Mouse (Mus musculus) olfactory bulb, adult 2 months (tissue): Measurements from ENCODE around the gene Magoh. TPM values are rescaled to one million over a fixed set of nuclear protein-coding genes. Genes with fewer than 3 reads are reported as not detected.

Experiments used
- H3K27ac ChIP-seq: fragments of 200-500 bp; 2 replicates; pipeline ENCODE4 v1.5.1; 2012; ENCODE audit warnings: low read depth, low read length; ENCODE audit not compliant: insufficient read depth
- H3K4me1 ChIP-seq: fragments of 200-500 bp; 2 replicates; pipeline ENCODE4 v1.6.1; 2012; ENCODE audit warnings: low read length; ENCODE audit not compliant: control insufficient read depth, insufficient read depth
- H3K4me3 ChIP-seq: fragments of 200-500 bp; 2 replicates; pipeline ENCODE4 v1.5.1; 2012; ENCODE audit warnings: mild to moderate bottlenecking, low read depth, low read length, moderate library complexity; ENCODE audit not compliant: insufficient read depth
- CTCF ChIP-seq: fragments of 200-500 bp; IDR thresholded peaks from 2 replicates; pipeline ENCODE4 v1.5.1; 2012; ENCODE audit warnings: low read depth, mild to moderate bottlenecking, low read length, moderate library complexity; ENCODE audit not compliant: insufficient read depth
- POLR2A ChIP-seq: fragments of 200-500 bp; IDR thresholded peaks from 2 replicates; pipeline ENCODE4 v1.6.1; 2012; ENCODE audit warnings: mild to moderate bottlenecking, low read depth, low read length, moderate library complexity; ENCODE audit not compliant: insufficient read depth
- WGBS: fragments of 180-500 bp; shearing (Covaris S2); methylation state at CpG from one replicate; pipeline ENCODE4 v1.1.7; 2018; 5-methylcytosine and 5-hydroxymethylcytosine counted together
- polyA plus RNA-seq: library from polyadenylated mRNA; stranded (reverse); fragments of >200 nt; gene quantifications from 2 replicates; pipeline ENCODE4 v1.2.4, GENCODE M21; 2012; ENCODE audit warnings: low replicate concordance; ENCODE audit not compliant: missing spikeins, insufficient read depth, insufficient read length

The Magoh gene
- polyA plus RNA-seq, 1 experiment = not detected

- WGBS = 75% methylated on average over 7 of the region's 7 CpGs
- Histone ChIP-seq H3K4me1 (0 out of 2 replicates have a peak, but pooled peaks cover 4% of the 10 kb centered on the region), H3K4me3 (no peak overlapping the region), H3K27ac (no peak overlapping the region)
- TF ChIP-seq POLR2A (no peak), CTCF (no peak)
Observed at GRCm38 (mm10) chr4:107858995-107859394, 20.6 kb upstream of the Magoh start.

GRCm38 (mm10) chr4:107864866-107865265 is 14.7 kb upstream of the Magoh start:
- Histone ChIP-seq H3K4me3 (no peak overlapping the region), H3K27ac (0 out of 2 replicates have a peak overlapping the region, but pooled peaks have one; percentile 29), H3K4me1 (0 out of 2 replicates have a peak, but pooled peaks cover 2% of the 10 kb centered on the region)
- 52% methylated on average over 4 of the region's 4 CpGs for WGBS
- TF ChIP-seq CTCF (no peak), POLR2A (no peak)

- TF ChIP-seq CTCF (no peak), POLR2A (no peak)
- H3K27ac ChIP-seq = no peak overlapping the region
- H3K4me3 ChIP-seq = no peak overlapping the region
- WGBS = 95% methylated on average over 1 of the region's 1 CpGs
- H3K4me1 ChIP-seq = no peaks in the 10 kb centered on the region
Observed at GRCm38 (mm10) chr4:107881631-107882030, 2.1 kb downstream of the Magoh start.

- TF ChIP-seq CTCF (no peak), POLR2A (no peak)
- no peaks in the 10 kb centered on the region for H3K4me1 ChIP-seq
- no peak overlapping the region for H3K27ac ChIP-seq
- H3K4me3 ChIP-seq = no peak overlapping the region
- 79% methylated on average over 7 of the region's 7 CpGs for WGBS
Observed at GRCm38 (mm10) chr4:107886371-107886770, 6.8 kb downstream of the Magoh start.

- Histone ChIP-seq H3K27ac (peak overlapping the region; percentile 24; the same call in 1 of the 2 replicates), H3K4me1 (no peaks in the 10 kb centered on the region), H3K4me3 (peak overlapping the region; percentile 69)
- WGBS = under 1% methylated on average over 12 of the region's 12 CpGs
- TF ChIP-seq POLR2A (no peak; the same call in 1 of the 2 replicates), CTCF (no peak)
Observed at GRCm38 (mm10) chr4:107889385-107889730, 9.8 kb downstream of the Magoh start.

GRCm38 (mm10) chr4:107889731-107890432 is 10.3 kb downstream of the Magoh start, which contains the start of gene 0610037L13Rik:
0610037L13Rik (plus strand) TSS chr4:107889813.
- Histone ChIP-seq H3K4me1 (no peaks in the 10 kb centered on the region), H3K27ac (peak within 1 kb of the TSS; percentile 24; the same call in 1 of the 2 replicates), H3K4me3 (peak within 1 kb of the TSS; percentile 69)
- 0 out of 2 replicates have a peak, but pooled peaks have one; percentile 49 for TF ChIP-seq POLR2A
- no peak for TF ChIP-seq CTCF
- WGBS = under 1% methylated on average over 48 of the region's 48 CpGs

GRCm38 (mm10) chr4:107892663-107893062 is 13.1 kb downstream of the Magoh start:
- Histone ChIP-seq H3K4me3 (no peak overlapping the region), H3K27ac (no peak overlapping the region), H3K4me1 (no peaks in the 10 kb centered on the region)
- TF ChIP-seq POLR2A = no peak
- TF ChIP-seq CTCF = no peak
- WGBS = 80% methylated on average over 2 of the region's 2 CpGs

- Histone ChIP-seq H3K4me3 (no peak overlapping the region), H3K4me1 (no peaks in the 10 kb centered on the region), H3K27ac (no peak overlapping the region)
- WGBS = 86% methylated on average over 5 of the region's 5 CpGs
- TF ChIP-seq CTCF (no peak), POLR2A (no peak)
Observed at GRCm38 (mm10) chr4:107899211-107899927, 19.8 kb downstream of the Magoh start.

GRCm38 (mm10) chr4:107900206-107900605 is 20.7 kb downstream of the Magoh start:
- Histone ChIP-seq H3K4me1 (no peaks in the 10 kb centered on the region), H3K27ac (no peak overlapping the region), H3K4me3 (no peak overlapping the region)
- 89% methylated on average over 3 of the region's 3 CpGs for WGBS
- TF ChIP-seq CTCF (no peak), POLR2A (no peak)
